Mouse (Mus musculus) hindbrain, embryonic 12.5 days (tissue): ENCODE measurements around the gene Tmem165. TPM values are rescaled to one million over a fixed set of nuclear protein-coding genes. Genes with fewer than 3 reads are reported as not detected.

ENCODE experiments used
- polyA plus RNA-seq: library from polyadenylated mRNA; unstranded; fragments of >200 nt; fragmentation: Nextera tagmentation; extraction: Ambion mirVana; gene quantifications from 2 replicates; pipeline ENCODE4 v1.2.1, GENCODE M21; 2016

Gene Tmem165
- polyA plus RNA-seq, 1 experiment from 2014 or later: 106 TPM

Other genes with a start within 250 kb of the Tmem165 start
- 31.4 and 32.0 TPM in 2 replicates for gene Kdr, start 205.4 kb upstream of the Tmem165 start, polyA plus RNA-seq
- 18.9 and 20.1 TPM in 2 replicates for gene Srd5a3, start 43.6 kb upstream of the Tmem165 start, polyA plus RNA-seq
- gene Clock, start 120.9 kb downstream of the Tmem165 start, polyA plus RNA-seq: 15.0 and 15.8 TPM in 2 replicates
- not detected in 2 replicates for gene Pdcl2, start 147.3 kb downstream of the Tmem165 start, polyA plus RNA-seq
- 0.27 TPM in 1 of 2 replicates, not detected in the other for gene Nmu, start 179.9 kb downstream of the Tmem165 start, polyA plus RNA-seq